Mouse (Mus musculus): ENCODE data around the gene Six3. TPM values are rescaled to one million over a fixed set of nuclear protein-coding genes. Genes with fewer than 3 reads are reported as not detected.

Six3 gene
- total RNA-seq, 2 experiments from 2014 or later = 2.0 to 3.6 TPM

- intact Hi-C loops (cut with DNase I) = loop anchor here (5.0 kb wide), 2 partner anchors 65 to 175 kb away; partner anchors contain the start of gene Six2
- no peak for DNase-seq (ENCODE audit: extremely low spot score in 1 of 2, low spot score in 2 of 2)
- Histone ChIP-seq H3K27ac (no peak overlapping the region), H3K4me3 (no peak overlapping the region)
- no peak for TF ChIP-seq CTCF (IDR thresholded peaks at IDR 0.05)
These were observed 9.2 kb downstream of the Six3 start for GRCm38 (mm10) chr17:85622493-85623157.

DNA sequence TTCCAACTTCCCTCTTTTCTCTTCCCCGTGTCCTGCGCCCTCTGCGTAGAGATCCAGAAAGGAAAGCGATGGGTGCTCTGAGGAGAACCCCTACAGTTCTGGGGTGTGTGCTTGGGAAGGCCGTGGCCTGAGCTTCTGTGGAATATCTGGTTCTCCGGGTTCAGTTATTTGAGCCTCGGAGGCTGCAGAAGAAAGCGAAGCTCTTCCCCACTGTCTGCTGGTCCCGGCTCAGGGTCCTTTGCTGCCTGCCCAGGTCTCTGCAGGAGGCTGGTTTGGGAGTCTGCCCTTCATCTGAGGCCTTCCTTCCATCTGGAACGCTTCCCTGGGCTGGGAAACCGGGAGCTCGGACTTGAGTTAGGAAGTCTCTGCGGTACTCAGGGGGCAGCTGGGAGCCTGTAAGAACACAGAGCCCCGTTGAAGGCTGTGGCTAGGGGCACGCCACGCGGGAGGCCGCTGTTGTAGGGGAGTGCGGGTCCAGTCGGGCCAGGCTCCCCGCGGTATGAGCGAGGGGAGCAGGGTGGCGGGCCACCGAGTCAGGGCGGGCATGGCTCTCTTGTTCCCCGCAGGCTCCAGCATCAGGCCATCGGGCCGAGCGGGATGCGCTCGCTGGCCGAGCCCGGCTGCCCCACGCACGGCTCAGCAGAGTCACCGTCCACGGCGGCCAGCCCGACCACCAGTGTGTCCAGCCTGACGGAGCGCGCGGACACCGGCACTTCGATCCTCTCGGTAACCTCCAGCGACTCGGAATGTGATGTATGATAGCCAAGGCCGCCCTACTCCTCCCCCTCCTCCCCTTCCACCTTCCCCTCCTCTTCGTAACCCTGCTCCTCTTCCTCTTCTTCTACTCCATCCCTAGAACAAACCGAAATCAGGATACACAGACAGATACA is 10.0 kb downstream of the Six3 start:
- Histone ChIP-seq H3K27ac (no peak overlapping the region), H3K4me3 (no peak overlapping the region)
- TF ChIP-seq CTCF (IDR thresholded peaks at IDR 0.05) = no peak
- no peak for DNase-seq (ENCODE audit: extremely low spot score in 1 of 2, low spot score in 2 of 2)
- intact Hi-C loops (cut with DNase I) = loop anchor here (5.0 kb wide), 2 partner anchors 64 to 174 kb away; partner anchors contain the start of gene Six2

GRCm38 (mm10) chr17:85624051-85624420 is 10.6 kb downstream of the Six3 start:
- H3K4me3 ChIP-seq = no peak overlapping the region
- no peak overlapping the region for H3K27ac ChIP-seq
- TF ChIP-seq CTCF (IDR thresholded peaks at IDR 0.05) = no peak
- DNase-seq (ENCODE audit: extremely low spot score in 1 of 2, low spot score in 2 of 2) = no peak
- intact Hi-C loops (cut with DNase I) = loop anchor here (5.0 kb wide), 2 partner anchors 63 to 173 kb away; partner anchors contain the start of gene Six2

DNA sequence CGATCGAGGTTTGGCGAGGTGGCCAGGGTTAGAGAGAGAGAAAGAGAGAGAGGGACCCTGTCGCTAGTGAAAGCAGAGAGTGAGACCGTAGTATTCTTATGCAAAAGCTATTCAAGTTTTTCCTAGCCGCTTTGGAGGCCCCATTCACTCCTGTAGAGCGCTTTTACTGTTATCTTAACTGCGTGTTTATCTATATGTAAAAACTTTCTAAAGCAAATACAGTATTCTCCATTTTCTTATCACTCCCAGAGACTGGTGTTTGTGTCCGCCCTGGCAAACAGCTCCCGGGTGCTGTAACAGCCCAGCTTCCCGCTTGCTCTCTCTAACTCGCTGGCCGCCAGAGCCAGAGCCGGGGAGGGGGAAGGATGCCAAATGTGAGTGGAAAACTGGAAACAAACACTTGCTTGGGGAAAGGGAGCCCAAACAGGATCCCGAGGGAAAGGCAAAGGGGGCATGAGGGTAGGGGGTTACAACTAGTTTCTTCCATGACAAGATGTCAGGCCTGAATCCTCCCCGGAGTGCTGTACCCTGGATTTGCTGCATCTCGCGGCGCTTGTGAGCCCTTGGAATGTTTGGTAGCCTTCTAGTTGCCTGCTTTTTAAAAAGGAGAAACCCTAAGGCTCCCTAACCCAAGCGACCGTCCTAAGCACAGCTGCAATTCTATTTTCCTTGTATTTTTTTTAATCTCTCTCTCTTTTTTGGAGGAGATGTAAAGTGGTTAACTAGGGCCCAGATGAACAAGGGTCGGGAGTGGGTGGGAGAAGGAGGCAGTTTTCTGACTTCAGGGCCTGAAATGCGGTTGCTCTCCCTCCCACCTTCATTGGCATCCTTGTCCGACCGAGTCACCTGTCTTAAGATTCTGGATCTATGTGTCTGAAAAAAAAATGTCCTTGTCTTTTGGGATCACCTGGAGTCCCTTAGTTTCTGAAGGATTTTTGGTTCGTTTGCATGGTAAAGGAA is 11.9 kb downstream of the Six3 start:
- no peak overlapping the region for H3K27ac ChIP-seq
- intact Hi-C loops (cut with DNase I) = loop anchor here (5.0 kb wide), 2 partner anchors 62 to 172 kb away; partner anchors contain the start of gene Six2

DNA sequence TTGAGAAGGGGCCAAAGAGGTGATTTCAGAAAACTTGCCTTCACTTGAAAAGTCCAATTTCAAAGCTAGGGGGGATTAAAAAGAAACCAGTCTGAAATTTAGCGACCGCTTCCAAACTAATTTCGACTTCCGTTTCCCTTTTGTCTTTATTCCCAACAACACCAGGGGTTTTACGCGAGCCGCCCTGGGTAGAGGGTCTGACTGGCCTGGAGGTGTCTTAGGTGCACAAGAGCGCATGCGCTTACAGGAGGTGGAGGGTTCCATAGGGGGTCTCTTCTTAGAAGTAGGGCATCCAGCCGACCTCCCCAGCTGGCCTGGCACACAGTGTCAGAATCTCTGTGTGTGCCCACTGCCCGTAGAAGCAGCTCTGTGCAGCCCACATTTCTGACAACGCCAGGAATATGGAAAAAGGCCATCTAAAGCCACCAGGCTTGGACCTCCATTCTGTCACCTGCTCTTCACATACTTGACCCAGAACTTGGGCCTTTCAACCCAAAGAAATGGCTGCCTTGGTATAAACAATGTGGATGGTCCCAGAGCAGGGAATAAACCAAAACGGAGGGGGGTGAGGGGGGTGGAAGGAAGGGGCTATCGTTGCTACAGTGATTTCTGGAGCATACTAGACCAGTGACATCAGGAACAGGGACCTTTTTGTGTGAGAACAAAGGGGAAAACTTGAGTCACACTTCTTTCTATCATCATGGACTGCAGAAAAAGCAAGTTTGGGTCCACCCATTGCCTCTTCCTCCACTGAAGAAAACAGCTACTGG is 12.9 kb downstream of the Six3 start:
- Histone ChIP-seq H3K4me3 (no peak overlapping the region), H3K27ac (no peak overlapping the region)
- intact Hi-C loops (cut with DNase I) = no loop called here
- no peak for TF ChIP-seq CTCF (IDR thresholded peaks at IDR 0.05)
- DNase-seq (ENCODE audit: extremely low spot score in 1 of 2, low spot score in 2 of 2) = no peak

More for the DNA sequence above, 11.9 kb downstream of the Six3 start:
- no peak for DNase-seq (ENCODE audit: extremely low spot score in 1 of 2, low spot score in 2 of 2)
- H3K4me3 ChIP-seq = no peak overlapping the region
- no peak for TF ChIP-seq CTCF (IDR thresholded peaks at IDR 0.05)

DNA sequence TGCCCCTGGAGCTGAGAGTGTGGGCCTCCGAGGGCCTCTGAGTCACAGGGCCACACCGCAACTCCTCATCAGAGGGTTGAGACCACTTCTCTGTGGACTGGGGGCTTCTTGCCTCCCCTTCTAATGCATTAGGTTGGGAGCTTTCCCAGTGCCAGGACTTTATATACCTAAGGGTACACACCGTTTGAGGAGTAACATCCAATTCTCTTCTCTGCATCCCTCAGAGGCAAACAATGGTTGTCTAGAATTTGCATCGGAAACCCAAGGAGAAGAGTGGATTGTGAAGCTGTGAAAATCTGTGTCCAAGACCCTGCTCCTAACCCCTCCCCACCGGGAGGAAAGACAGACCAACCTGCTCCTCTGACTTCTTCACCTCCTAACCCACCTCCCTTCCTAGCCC is 14.3 kb downstream of the Six3 start:
- intact Hi-C loops (cut with DNase I) = no loop called here
- TF ChIP-seq CTCF (IDR thresholded peaks at IDR 0.05) = no peak
- Histone ChIP-seq H3K27ac (no peak overlapping the region), H3K4me3 (no peak overlapping the region)
- no peak for DNase-seq (ENCODE audit: extremely low spot score in 1 of 2, low spot score in 2 of 2)

DNA sequence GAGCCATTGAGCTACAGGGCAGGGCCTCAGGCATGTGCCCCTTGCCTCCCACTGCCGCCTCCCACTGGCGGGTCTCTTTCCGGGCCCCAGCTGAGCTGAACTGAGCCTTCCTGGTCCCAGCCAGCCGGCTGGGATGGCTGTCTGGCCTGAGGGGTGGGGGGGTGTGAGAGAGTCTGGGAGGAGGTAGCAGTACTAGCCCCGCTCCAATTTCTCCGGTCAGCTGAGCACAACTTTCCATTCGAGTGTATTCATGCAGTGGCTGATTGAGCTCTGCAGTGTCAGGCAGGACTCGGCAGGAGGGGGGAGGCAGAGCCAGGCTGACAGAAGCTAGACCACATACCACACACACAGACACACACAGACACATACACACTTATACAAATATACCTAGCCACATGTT is 15.4 kb downstream of the Six3 start:
- intact Hi-C loops (cut with DNase I) = no loop called here
- Histone ChIP-seq H3K27ac (no peak overlapping the region), H3K4me3 (no peak overlapping the region)
- DNase-seq (ENCODE audit: extremely low spot score in 1 of 2, low spot score in 2 of 2) = no peak
- TF ChIP-seq CTCF (IDR thresholded peaks at IDR 0.05) = no peak

GRCm38 (mm10) chr17:85629396-85629795 is 16.0 kb downstream of the Six3 start:
- DNase-seq (ENCODE audit: extremely low spot score in 1 of 2, low spot score in 2 of 2) = no peak
- H3K27ac ChIP-seq = no peak overlapping the region

GRCm38 (mm10) chr17:85630296-85631050 is 17.1 kb downstream of the Six3 start:
- H3K27ac ChIP-seq = no peak overlapping the region
- TF ChIP-seq CTCF (IDR thresholded peaks at IDR 0.05) = no peak
- no peak overlapping the region for H3K4me3 ChIP-seq
- intact Hi-C loops (cut with DNase I) = loop anchor here (5.0 kb wide), 2 partner anchors 608 to 933 kb away; no protein-coding TSS in a partner anchor
- DNase-seq (ENCODE audit: extremely low spot score in 1 of 2, low spot score in 2 of 2) = no peak

More at GRCm38 (mm10) chr17:85629396-85629795, 16.0 kb downstream of the Six3 start:
- H3K4me3 ChIP-seq = no peak overlapping the region
- no peak for TF ChIP-seq CTCF (IDR thresholded peaks at IDR 0.05)
- intact Hi-C loops (cut with DNase I) = no loop called here

DNA sequence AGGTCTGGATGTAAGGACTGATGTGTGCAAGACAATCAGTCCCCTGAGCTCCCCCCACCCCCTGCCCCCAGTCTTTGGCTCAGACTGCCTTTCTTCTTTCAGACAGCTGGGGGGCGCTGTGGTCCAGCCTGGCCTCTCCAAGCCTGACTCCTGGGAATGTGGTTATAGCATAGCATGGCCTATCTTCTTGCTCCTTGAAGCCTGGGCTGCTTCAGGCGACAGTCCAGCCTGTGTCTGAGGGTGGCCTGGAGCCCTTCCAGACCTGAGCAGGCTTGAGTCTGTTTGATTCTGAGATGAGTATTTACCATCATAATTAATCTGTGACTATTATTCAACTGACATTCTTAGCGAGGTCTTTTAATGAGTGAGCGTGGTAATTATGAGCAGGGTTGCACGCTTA is 17.7 kb downstream of the Six3 start:
- no peak for DNase-seq (ENCODE audit: extremely low spot score in 1 of 2, low spot score in 2 of 2)
- Histone ChIP-seq H3K27ac (no peak overlapping the region), H3K4me3 (no peak overlapping the region)
- intact Hi-C loops (cut with DNase I) = loop anchor here (5.0 kb wide), 2 partner anchors 609 to 934 kb away; no protein-coding TSS in a partner anchor
- peak; percentile 18 for TF ChIP-seq CTCF (IDR thresholded peaks at IDR 0.05)

All from left cerebral cortex, adult 2 months (tissue).